Mouse (Mus musculus) T-helper 2 cell (primary cell): ENCODE measurements around the gene Gm8298.
"Not testable (repeated sequence)": the region's sequence is repeated elsewhere in the genome, so short reads cannot be mapped to it uniquely, and the experiment has no call there.

ENCODE experiments used
- in situ Hi-C: fragments of 300-600 bp; cut with MboI, MseI; formaldehyde crosslinking; loops from one replicate; pipeline ENCODE4 v1.15.1; 2025; ENCODE audit warnings: high pct_unique_total_duplicates

The Gm8298 gene

GRCm38 (mm10) chr3:59860751-59861150 is at the start of gene Gm8298:
TSS of gene Gm8298 (plus strand) at chr3:59861051.
- in situ Hi-C loops = loop anchor here (25.0 kb wide), 1 partner anchor 802 kb away; no protein-coding TSS in a partner anchor

GRCm38 (mm10) chr3:59813169-59813568 is 47.7 kb upstream of the Gm8298 start:
- in situ Hi-C loops = no loop called here

- in situ Hi-C loops = loop anchor here (25.0 kb wide), 1 partner anchor 792 kb away; no protein-coding TSS in a partner anchor
Measured at GRCm38 (mm10) chr3:59870765-59871164, 9.9 kb downstream of the Gm8298 start.

- in situ Hi-C loops = not testable (repeated sequence)
Measured at GRCm38 (mm10) chr3:59877601-59878000, 16.8 kb downstream of the Gm8298 start.

GRCm38 (mm10) chr3:59879801-59880554 is 19.1 kb downstream of the Gm8298 start:
- in situ Hi-C loops = not testable (repeated sequence)

- in situ Hi-C loops = no loop called here
Measured at GRCm38 (mm10) chr3:59893276-59893675, 32.4 kb downstream of the Gm8298 start.

- in situ Hi-C loops = no loop called here
Measured at GRCm38 (mm10) chr3:59924914-59925313, 64.1 kb downstream of the Gm8298 start, which contains the start of gene C130079G13Rik. TSS of gene C130079G13Rik (plus strand) at chr3:59925214.
